Mouse (Mus musculus): ENCODE results near the gene Rnf123.

- no peak for TF ChIP-seq CTCF (IDR thresholded peaks at IDR 0.05; ENCODE audit: low read depth)
- no peak for TF ChIP-seq EP300 (IDR thresholded peaks at IDR 0.05; ENCODE audit: low read depth)
Observed at GRCm38 (mm10) chr9:108125731-108126130, 42.6 kb upstream of the Rnf123 start.

Data from liver, embryonic 14.5 days (tissue).